Mouse (Mus musculus): ENCODE measurements around the gene Gm47985. TPM values are rescaled to one million over a fixed set of nuclear protein-coding genes. Genes with fewer than 3 reads are reported as not detected.
"Not testable (repeated sequence)": the region's sequence is repeated elsewhere in the genome, so short reads cannot be mapped to it uniquely, and the experiment has no call there.

The Gm47985 gene
- polyA plus RNA-seq, 1 experiment from 2014 or later = 0.20 TPM

DNA sequence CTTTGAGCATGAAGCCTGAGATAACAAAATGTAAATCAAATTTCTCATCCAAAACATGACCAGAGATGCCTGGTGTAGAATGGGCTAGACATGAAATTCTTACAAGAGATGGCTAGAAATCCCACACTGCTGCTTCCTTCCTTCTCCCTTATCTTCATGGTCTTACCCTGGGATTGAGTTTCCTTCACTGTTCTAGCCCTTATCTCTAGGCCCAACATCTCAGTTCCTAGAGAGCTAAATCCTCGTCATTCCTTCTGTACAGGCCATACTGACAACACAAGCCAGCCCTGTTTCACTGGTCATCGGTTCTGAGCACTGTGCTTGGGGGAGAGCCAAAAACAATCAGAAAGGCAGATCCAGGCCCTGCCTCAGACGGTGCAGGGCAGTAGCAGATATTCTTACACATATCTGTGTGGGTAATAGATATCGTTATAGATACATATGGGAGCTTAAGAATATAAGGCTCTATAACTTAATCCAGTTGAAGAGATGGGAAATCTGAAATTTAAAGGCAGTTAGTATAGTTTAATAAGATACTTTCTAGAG is 4.6 kb downstream of the Gm47985 start:
- not testable (repeated sequence) for H3K36me3 ChIP-seq; H3K27ac ChIP-seq; DNase-seq (ENCODE audit: low spot score); H3K4me1 ChIP-seq (replicated peaks); H3K27me3 ChIP-seq (ENCODE audit: insufficient read depth, poor library complexity, severe bottlenecking); H3K4me3 ChIP-seq; H3K9me3 ChIP-seq
- 88% methylated on average over 4 of the region's 4 CpGs for WGBS

DNA sequence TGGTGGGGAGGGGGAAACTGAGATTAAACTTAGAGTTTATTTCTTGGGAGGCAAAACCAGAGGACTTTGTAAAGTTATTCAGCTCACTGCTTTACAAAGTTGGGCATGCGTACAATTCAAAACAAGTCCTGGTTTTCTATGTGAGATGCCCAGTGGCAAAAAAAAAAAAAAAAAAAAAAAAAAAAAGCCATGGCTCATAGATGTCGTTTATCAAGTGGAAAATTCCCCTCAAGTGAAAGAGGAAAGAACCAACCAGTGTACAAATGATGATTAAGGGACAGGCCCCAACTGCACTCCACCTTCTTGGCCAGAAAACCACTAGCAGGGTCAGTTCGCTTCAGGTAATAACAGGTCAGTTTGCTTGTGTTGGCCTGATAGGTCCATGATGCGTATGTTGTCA is 6.1 kb downstream of the Gm47985 start:
- no peak for DNase-seq (ENCODE audit: low spot score)
- 92% methylated on average over 4 of the region's 4 CpGs for WGBS
- Histone ChIP-seq H3K9me3 (no peaks in the 10 kb centered on the region), H3K36me3 (no peaks in the 10 kb centered on the region), H3K4me1 (replicated peaks) (no peaks in the 10 kb centered on the region), H3K27me3 (ENCODE audit: insufficient read depth, poor library complexity, severe bottlenecking) (no peaks in the 10 kb centered on the region), H3K4me3 (no peak overlapping the region), H3K27ac (no peak overlapping the region)

DNA sequence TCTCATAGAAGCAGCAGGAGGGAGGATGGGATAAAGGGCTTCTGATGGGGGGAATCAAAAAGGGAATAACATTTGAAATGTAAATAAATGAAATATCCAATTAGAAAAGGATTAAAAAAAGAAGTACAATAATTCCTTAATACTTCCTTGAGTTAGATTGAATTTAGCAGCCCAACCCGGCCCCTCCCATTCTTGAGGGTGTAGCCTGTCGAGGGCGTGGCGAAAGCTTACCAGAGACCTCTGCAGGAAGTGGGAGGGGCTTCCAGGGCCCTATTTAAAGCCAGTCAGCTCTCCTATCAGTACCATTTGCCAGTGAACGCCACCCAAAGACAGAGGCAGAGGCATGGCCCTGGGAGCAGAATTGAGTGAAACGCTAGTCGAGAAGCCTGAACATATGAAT is 9.7 kb downstream of the Gm47985 start, which contains the start of gene Gm8947:
Gene Gm8947 (plus strand): TSS at position 302 of the 400 bp plus-strand sequence.
- H3K4me1 ChIP-seq (replicated peaks); DNase-seq (ENCODE audit: low spot score); H3K27me3 ChIP-seq (ENCODE audit: insufficient read depth, poor library complexity, severe bottlenecking); H3K36me3 ChIP-seq; H3K27ac ChIP-seq; H3K4me3 ChIP-seq; H3K9me3 ChIP-seq: not testable (repeated sequence)
- WGBS = 92% methylated on average over 2 of the region's 7 CpGs

DNA sequence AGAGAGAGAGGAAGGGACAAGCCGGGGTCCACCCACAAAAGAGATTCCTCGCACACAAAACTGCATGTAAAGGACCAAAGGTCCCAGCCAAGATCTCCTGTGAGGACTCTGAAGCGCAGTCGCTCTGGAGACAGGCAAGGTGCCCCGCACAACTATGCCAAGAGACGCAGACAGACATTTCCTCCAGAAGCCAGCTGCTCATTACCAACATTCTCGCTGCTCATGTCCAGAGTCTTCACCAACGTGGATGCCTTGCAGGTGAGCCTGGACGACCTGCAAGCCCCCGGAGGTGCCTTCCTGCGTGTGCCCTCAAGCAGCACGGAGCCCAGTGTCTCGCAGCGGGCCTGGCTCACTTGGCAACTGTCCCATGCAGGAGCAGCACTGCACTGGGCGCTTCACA is 10.4 kb downstream of the Gm47985 start:
- 93% methylated on average over 15 of the region's 15 CpGs for WGBS
- DNase-seq (ENCODE audit: low spot score) = not testable (repeated sequence)

DNA sequence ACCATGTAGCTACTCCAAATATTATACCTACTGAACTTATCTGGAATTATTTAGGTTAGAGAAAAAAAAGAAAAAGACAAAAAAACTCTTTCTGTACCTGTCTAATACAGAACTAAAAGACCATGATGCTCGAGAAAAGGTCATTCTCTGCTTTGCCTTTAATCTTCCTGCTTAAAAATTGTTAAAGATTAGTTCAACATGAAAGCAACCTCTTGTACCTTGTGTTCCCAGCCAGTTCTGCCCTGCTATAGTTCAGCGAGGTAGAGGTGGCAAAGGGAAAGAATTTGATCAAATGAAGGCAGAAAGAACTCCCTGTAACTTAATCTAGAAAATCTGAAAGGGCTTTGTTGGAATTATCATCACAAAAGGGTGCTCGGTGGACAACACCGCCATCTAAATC is 13.6 kb downstream of the Gm47985 start:
- H3K27me3 ChIP-seq (ENCODE audit: insufficient read depth, poor library complexity, severe bottlenecking); H3K4me3 ChIP-seq; DNase-seq (ENCODE audit: low spot score); H3K27ac ChIP-seq; H3K36me3 ChIP-seq; H3K4me1 ChIP-seq (replicated peaks); H3K9me3 ChIP-seq: not testable (repeated sequence)
- 68% methylated on average over 4 of the region's 4 CpGs for whole genome bisulfite sequencing

More for the DNA sequence above, 10.4 kb downstream of the Gm47985 start:
- H3K4me3 ChIP-seq; H3K36me3 ChIP-seq; H3K27ac ChIP-seq; H3K9me3 ChIP-seq; H3K4me1 ChIP-seq (replicated peaks); H3K27me3 ChIP-seq (ENCODE audit: insufficient read depth, poor library complexity, severe bottlenecking): not testable (repeated sequence)

DNA sequence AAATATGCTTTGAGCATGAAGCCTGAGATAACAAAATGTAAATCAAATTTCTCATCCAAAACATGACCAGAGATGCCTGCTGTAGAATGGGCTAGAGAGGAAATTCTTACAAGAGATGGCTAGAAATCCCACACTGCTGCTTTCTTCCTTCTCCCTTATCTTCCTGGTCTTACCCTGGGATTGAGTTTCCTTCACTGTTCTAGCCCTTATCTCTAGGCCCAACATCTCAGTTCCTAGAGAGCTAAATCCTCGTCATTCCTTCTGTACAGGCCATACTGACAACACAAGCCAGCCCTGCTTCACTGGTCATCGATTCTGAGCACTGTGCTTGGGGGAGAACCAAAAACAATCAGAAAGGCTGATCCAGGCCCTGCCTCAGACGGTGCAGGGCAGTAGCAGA is 14.4 kb downstream of the Gm47985 start:
- H3K9me3 ChIP-seq; H3K27ac ChIP-seq; DNase-seq (ENCODE audit: low spot score); H3K4me3 ChIP-seq; H3K27me3 ChIP-seq (ENCODE audit: insufficient read depth, poor library complexity, severe bottlenecking); H3K4me1 ChIP-seq (replicated peaks); H3K36me3 ChIP-seq: not testable (repeated sequence)
- 86% methylated on average over 3 of the region's 3 CpGs for WGBS

DNA sequence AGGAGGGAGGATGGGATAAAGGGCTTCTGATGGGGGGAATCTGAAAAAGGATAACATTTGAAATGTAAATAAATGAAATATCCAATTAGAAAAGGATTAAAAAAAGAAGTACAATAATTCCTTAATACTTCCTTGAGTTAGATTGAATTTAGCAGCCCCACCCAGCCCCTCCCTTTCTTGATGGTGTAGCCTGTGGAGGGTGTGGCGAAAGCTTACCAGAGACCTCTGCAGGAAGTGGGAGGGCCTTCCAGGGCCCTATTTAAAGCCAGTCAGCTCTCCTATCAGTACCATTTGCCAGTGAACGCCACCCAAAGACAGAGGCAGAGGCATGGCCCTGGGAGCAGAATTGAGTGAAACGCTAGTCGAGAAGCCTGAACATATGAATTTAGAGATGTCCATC is 15.8 kb downstream of the Gm47985 start, which contains the start of gene Gm47995:
Gene Gm47995 (plus strand): TSS at position 329 of the 400 bp plus-strand sequence.
- WGBS = 90% methylated on average over 2 of the region's 4 CpGs
- not testable (repeated sequence) for H3K4me3 ChIP-seq; H3K4me1 ChIP-seq (replicated peaks); H3K27ac ChIP-seq; H3K9me3 ChIP-seq; H3K36me3 ChIP-seq; DNase-seq (ENCODE audit: low spot score); H3K27me3 ChIP-seq (ENCODE audit: insufficient read depth, poor library complexity, severe bottlenecking)

DNA sequence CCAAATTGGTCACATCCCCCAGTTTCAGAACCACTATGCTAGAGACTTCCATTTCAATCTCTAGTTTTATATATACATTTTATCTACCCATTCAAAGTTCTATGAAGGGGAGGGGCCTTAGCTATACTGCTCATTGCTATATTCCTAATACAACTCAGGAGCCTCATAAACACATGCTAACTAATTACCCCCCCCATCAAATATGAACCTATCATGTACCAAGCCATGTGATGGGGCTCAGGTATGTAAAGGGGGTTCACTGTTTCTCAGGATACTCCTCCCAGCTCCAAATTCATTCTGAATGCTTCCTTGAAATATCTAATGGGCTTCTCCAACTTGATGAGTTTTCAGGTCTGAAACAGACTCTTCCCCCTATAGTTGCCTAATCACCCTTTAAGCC is 18.3 kb downstream of the Gm47985 start:
- H3K4me1 ChIP-seq (replicated peaks); H3K4me3 ChIP-seq; H3K27ac ChIP-seq; DNase-seq (ENCODE audit: low spot score); H3K36me3 ChIP-seq; H3K27me3 ChIP-seq (ENCODE audit: insufficient read depth, poor library complexity, severe bottlenecking); H3K9me3 ChIP-seq: not testable (repeated sequence)

DNA sequence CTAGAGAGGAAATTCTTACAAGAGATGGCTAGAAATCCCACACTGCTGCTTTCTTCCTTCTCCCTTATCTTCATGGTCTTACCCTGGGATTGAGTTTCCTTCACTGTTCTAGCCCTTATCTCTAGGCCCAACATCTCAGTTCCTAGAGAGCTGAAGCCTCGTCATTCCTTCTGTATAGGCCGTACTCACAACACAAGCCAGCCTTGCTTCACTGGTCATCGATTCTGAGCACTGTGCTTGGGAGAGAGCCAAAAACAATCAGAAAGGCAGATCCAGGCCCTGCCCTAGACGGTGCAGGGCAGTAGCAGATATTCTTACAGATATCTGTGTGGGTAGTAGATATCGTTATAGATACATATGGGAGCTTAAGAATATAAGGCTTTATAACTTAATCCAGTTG is 20.4 kb downstream of the Gm47985 start:
- H3K4me3 ChIP-seq; H3K9me3 ChIP-seq; DNase-seq (ENCODE audit: low spot score); H3K27me3 ChIP-seq (ENCODE audit: insufficient read depth, poor library complexity, severe bottlenecking); H3K27ac ChIP-seq; H3K36me3 ChIP-seq; H3K4me1 ChIP-seq (replicated peaks): not testable (repeated sequence)
- 82% methylated on average over 4 of the region's 5 CpGs for WGBS

DNA sequence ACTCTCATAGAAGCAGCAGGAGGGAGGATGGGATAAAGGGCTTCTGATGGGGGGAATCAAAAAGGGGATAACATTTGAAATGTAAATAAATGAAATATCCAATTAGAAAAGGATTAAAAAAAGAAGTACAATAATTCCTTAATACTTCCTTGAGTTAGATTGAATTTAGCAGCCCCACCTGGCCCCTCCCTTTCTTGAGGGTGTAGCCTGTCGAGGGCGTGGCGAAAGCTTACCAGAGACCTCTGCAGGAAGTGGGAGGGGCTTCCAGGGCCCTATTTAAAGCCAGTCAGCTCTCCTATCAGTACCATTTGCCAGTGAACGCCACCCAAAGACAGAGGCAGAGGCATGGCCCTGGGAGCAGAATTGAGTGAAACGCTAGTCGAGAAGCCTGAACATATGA is 21.5 kb downstream of the Gm47985 start, which contains the start of gene 3110040M04Rik:
Gene 3110040M04Rik (plus strand): TSS at position 304 of the 400 bp plus-strand sequence.
- H3K27me3 ChIP-seq (ENCODE audit: insufficient read depth, poor library complexity, severe bottlenecking); H3K4me3 ChIP-seq; DNase-seq (ENCODE audit: low spot score); H3K36me3 ChIP-seq; H3K9me3 ChIP-seq; H3K27ac ChIP-seq; H3K4me1 ChIP-seq (replicated peaks): not testable (repeated sequence)
- no CpG with 5 or more reads among the region's 6 CpGs for WGBS

DNA sequence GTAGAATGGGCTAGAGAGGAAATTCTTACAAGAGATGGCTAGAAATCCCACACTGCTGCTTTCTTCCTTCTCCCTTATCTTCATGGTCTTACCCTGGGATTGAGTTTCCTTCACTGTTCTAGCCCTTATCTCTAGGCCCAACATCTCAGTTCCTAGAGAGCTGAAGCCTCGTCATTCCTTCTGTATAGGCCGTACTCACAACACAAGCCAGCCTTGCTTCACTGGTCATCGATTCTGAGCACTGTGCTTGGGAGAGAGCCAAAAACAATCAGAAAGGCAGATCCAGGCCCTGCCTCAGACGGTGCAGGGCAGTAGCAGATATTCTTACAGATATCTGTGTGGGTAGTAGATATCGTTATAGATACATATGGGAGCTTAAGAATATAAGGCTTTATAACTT is 26.2 kb downstream of the Gm47985 start:
- not testable (repeated sequence) for H3K36me3 ChIP-seq; H3K27me3 ChIP-seq (ENCODE audit: insufficient read depth, poor library complexity, severe bottlenecking); H3K9me3 ChIP-seq; H3K4me3 ChIP-seq; H3K27ac ChIP-seq; H3K4me1 ChIP-seq (replicated peaks); DNase-seq (ENCODE audit: low spot score)
- 78% methylated on average over 4 of the region's 5 CpGs for WGBS

DNA sequence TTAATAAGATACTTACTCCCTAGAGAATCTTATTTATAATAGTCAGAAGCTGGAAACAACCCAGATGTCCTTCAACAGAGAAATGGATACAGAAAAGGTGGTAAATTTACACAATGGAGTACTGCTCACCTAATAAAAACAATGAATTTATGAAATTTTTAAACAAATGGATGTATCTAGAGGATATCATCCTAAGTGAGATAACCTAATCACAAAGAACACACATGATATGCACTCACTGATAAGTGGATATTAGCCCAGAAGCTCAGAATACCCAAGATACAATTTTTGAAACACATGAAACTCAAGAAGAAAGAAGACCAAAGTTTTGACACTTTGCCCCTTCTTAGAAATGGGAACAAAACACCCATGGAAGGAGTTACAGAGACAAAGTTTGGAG is 26.6 kb downstream of the Gm47985 start:
- not testable (repeated sequence) for H3K27me3 ChIP-seq (ENCODE audit: insufficient read depth, poor library complexity, severe bottlenecking); DNase-seq (ENCODE audit: low spot score); H3K27ac ChIP-seq; H3K4me1 ChIP-seq (replicated peaks); H3K9me3 ChIP-seq; H3K36me3 ChIP-seq; H3K4me3 ChIP-seq

DNA sequence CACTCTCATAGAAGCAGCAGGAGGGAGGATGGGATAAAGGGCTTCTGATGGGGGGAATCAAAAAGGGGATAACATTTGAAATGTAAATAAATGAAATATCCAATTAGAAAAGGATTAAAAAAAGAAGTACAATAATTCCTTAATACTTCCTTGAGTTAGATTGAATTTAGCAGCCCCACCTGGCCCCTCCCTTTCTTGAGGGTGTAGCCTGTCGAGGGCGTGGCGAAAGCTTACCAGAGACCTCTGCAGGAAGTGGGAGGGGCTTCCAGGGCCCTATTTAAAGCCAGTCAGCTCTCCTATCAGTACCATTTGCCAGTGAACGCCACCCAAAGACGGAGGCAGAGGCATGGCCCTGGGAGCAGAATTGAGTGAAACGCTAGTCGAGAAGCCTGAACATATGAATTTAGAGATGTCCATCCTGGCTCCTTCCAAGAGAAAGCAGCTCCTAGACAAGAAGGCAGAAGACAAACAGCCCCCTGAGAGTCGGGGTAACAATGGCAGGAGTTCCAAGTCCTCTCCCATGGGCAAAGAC is 27.6 kb downstream of the Gm47985 start, which contains the start of gene Gm47996:
Gene Gm47996 (plus strand): TSS at position 308 of the 532 bp plus-strand sequence.
- not testable (repeated sequence) for H3K36me3 ChIP-seq; H3K4me3 ChIP-seq; H3K4me1 ChIP-seq (replicated peaks); DNase-seq (ENCODE audit: low spot score); H3K9me3 ChIP-seq; H3K27me3 ChIP-seq (ENCODE audit: insufficient read depth, poor library complexity, severe bottlenecking); H3K27ac ChIP-seq
- WGBS = 93% methylated on average over 5 of the region's 8 CpGs

DNA sequence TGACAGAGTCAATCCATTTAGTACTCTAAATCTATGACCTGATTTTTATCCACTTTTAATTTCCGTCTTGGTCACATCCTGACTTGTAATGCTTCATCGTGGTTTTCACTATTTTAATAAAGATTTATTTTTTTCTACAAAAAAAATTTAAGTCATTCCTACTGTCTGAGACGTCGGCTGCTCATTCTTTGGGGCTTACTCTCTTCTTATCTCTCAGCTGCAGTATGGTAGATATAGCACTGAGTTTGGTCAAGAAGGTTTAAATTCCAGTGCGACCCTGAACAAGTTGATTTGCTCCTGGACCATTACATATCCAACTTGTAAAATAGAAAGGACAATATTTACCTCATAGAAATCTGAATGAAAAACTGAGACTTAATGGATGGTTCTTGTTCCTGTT is 29.3 kb downstream of the Gm47985 start:
- H3K9me3 ChIP-seq; H3K4me1 ChIP-seq (replicated peaks); H3K27me3 ChIP-seq (ENCODE audit: insufficient read depth, poor library complexity, severe bottlenecking); H3K4me3 ChIP-seq; H3K27ac ChIP-seq; DNase-seq (ENCODE audit: low spot score); H3K36me3 ChIP-seq: not testable (repeated sequence)
- WGBS = 96% methylated on average over 5 of the region's 5 CpGs

All from hindbrain, embryonic 10.5 days (tissue).